Mouse (Mus musculus) cerebellum, adult 2 months (tissue): Measurements from ENCODE around the gene Kat14. TPM values are rescaled to one million over a fixed set of nuclear protein-coding genes. Genes with fewer than 3 reads are reported as not detected.

ENCODE experiments used
- DNase-seq, 2 experiments: peaks; one replicate each; pipeline ENCODE4 v3.0.0; 2021
- H3K27ac ChIP-seq: fragments of 200-500 bp; 2 replicates; pipeline ENCODE4 v1.5.1; 2012; ENCODE audit warnings: low read length, control low read depth, inconsistent platforms; ENCODE audit not compliant: insufficient read depth
- H3K27me3 ChIP-seq: fragments of 200-500 bp; 2 replicates; pipeline ENCODE4 v1.6.1; 2012; ENCODE audit warnings: inconsistent platforms, mild to moderate bottlenecking, low read length, moderate library complexity; ENCODE audit not compliant: control insufficient read depth, insufficient read depth
- H3K4me1 ChIP-seq: fragments of 200-500 bp; 2 replicates; pipeline ENCODE4 v1.6.1; 2011; ENCODE audit warnings: low read length; ENCODE audit not compliant: control insufficient read depth, insufficient read depth
- H3K4me3 ChIP-seq: fragments of 200-500 bp; replicated peaks from 2 replicates; pipeline ENCODE3; 2011; ENCODE audit warnings: mild to moderate bottlenecking, low read depth, low read length, control low read depth; ENCODE audit not compliant: insufficient read depth
- CTCF ChIP-seq: fragments of 200-500 bp; IDR thresholded peaks from 2 replicates; pipeline ENCODE4 v1.5.1; 2011; ENCODE audit warnings: low read depth, mild to moderate bottlenecking, control low read depth, low read length, moderate library complexity, borderline replicate concordance; ENCODE audit not compliant: insufficient read depth
- POLR2A ChIP-seq: fragments of 200-500 bp; IDR thresholded peaks from 2 replicates; pipeline ENCODE4 v1.6.1; 2011; ENCODE audit warnings: low read length, control low read depth, borderline replicate concordance; ENCODE audit not compliant: insufficient read depth
- WGBS: fragments of 180-500 bp; shearing (Covaris S2); methylation state at CpG from one replicate; pipeline ENCODE4 v1.1.7; 2018; 5-methylcytosine and 5-hydroxymethylcytosine counted together
- polyA plus RNA-seq: library from polyadenylated mRNA; depleted of rRNA; stranded (reverse); fragments of >200 nt; gene quantifications from 2 replicates; pipeline ENCODE4 v1.2.3, GENCODE M21; 2012

The Kat14 gene
- polyA plus RNA-seq, 1 experiment = 35.3 TPM

GRCm38 (mm10) chr2:144386296-144386695 lies 17.5 kb downstream of the Kat14 start:
- H3K27me3 ChIP-seq = no peaks in the 10 kb centered on the region
- DNase-seq = no peak
- peaks cover under 1% of the 10 kb centered on the region for H3K4me1 ChIP-seq
- H3K27ac ChIP-seq = no peak overlapping the region
- no peak for TF ChIP-seq CTCF
- TF ChIP-seq POLR2A = no peak
- no peak overlapping the region for H3K4me3 ChIP-seq
- 36% methylated on average over 2 of the region's 2 CpGs for WGBS

GRCm38 (mm10) chr2:144388416-144388815 lies 19.6 kb downstream of the Kat14 start:
- H3K4me3 ChIP-seq = no peak overlapping the region
- H3K27ac ChIP-seq = no peak overlapping the region
- H3K27me3 ChIP-seq = no peaks in the 10 kb centered on the region
- DNase-seq = no peak
- TF ChIP-seq POLR2A (no peak), CTCF (no peak)
- no peaks in the 10 kb centered on the region for H3K4me1 ChIP-seq
- 89% methylated on average over 3 of the region's 3 CpGs for WGBS

GRCm38 (mm10) chr2:144399531-144399930 lies 30.7 kb downstream of the Kat14 start:
- no peak for DNase-seq
- Histone ChIP-seq H3K27ac (no peak overlapping the region), H3K4me3 (no peak overlapping the region), H3K4me1 (no peaks in the 10 kb centered on the region), H3K27me3 (no peaks in the 10 kb centered on the region)
- no peak for TF ChIP-seq POLR2A
- TF ChIP-seq CTCF = no peak
- 89% methylated on average over 4 of the region's 4 CpGs for WGBS

- no peaks in the 10 kb centered on the region for H3K27me3 ChIP-seq
- no peak overlapping the region for H3K4me3 ChIP-seq
- TF ChIP-seq CTCF (no peak), POLR2A (no peak)
- 85% methylated on average over 6 of the region's 6 CpGs for WGBS
- H3K4me1 ChIP-seq = no peaks in the 10 kb centered on the region
- no peak for DNase-seq
- H3K27ac ChIP-seq = no peak overlapping the region
Measured at GRCm38 (mm10) chr2:144400659-144401058, 31.9 kb downstream of the Kat14 start.

GRCm38 (mm10) chr2:144409037-144409436 lies 40.3 kb downstream of the Kat14 start:
- no peaks in the 10 kb centered on the region for H3K4me1 ChIP-seq
- 82% methylated on average over 4 of the region's 4 CpGs for WGBS
- no peak overlapping the region for H3K4me3 ChIP-seq
- no peak overlapping the region for H3K27ac ChIP-seq
- no peak for TF ChIP-seq POLR2A
- TF ChIP-seq CTCF = no peak
- no peak for DNase-seq
- H3K27me3 ChIP-seq = no peaks in the 10 kb centered on the region

GRCm38 (mm10) chr2:144410603-144411002 lies 41.8 kb downstream of the Kat14 start:
- WGBS = 22% methylated on average over 3 of the region's 3 CpGs
- Histone ChIP-seq H3K4me1 (no peaks in the 10 kb centered on the region; the same call in 1 of the 2 replicates), H3K27me3 (no peaks in the 10 kb centered on the region), H3K4me3 (no peak overlapping the region), H3K27ac (no peak overlapping the region)
- no peak for TF ChIP-seq POLR2A
- TF ChIP-seq CTCF = no peak
- DNase-seq = peak in 1 of 2 experiments; percentile 20

GRCm38 (mm10) chr2:144414646-144415045 lies 45.9 kb downstream of the Kat14 start:
- peak overlapping the region; percentile 42; the same call in 1 of the 2 replicates for H3K27ac ChIP-seq
- WGBS = 41% methylated on average over 1 of the region's 1 CpGs
- H3K27me3 ChIP-seq = no peaks in the 10 kb centered on the region
- no peak overlapping the region for H3K4me3 ChIP-seq
- H3K4me1 ChIP-seq = no peaks in the 10 kb centered on the region; the same call in 1 of the 2 replicates
- DNase-seq = peak; percentile 22 to 49
- no peak for TF ChIP-seq CTCF
- TF ChIP-seq POLR2A = no peak

GRCm38 (mm10) chr2:144416859-144417258 lies 48.1 kb downstream of the Kat14 start:
- Histone ChIP-seq H3K27ac (no peak overlapping the region), H3K27me3 (no peaks in the 10 kb centered on the region), H3K4me3 (no peak overlapping the region), H3K4me1 (no peaks in the 10 kb centered on the region; the same call in 1 of the 2 replicates)
- TF ChIP-seq POLR2A = no peak
- TF ChIP-seq CTCF = no peak
- 61% methylated on average over 8 of the region's 8 CpGs for WGBS
- no peak for DNase-seq
